Mouse (Mus musculus): ENCODE measurements around the gene Fam129a. TPM values are rescaled to one million over a fixed set of nuclear protein-coding genes. Genes with fewer than 3 reads are reported as not detected.

Gene Fam129a
- total RNA-seq, 2 experiments from 2014 or later, result 1.4 to 2.1 TPM

DNA sequence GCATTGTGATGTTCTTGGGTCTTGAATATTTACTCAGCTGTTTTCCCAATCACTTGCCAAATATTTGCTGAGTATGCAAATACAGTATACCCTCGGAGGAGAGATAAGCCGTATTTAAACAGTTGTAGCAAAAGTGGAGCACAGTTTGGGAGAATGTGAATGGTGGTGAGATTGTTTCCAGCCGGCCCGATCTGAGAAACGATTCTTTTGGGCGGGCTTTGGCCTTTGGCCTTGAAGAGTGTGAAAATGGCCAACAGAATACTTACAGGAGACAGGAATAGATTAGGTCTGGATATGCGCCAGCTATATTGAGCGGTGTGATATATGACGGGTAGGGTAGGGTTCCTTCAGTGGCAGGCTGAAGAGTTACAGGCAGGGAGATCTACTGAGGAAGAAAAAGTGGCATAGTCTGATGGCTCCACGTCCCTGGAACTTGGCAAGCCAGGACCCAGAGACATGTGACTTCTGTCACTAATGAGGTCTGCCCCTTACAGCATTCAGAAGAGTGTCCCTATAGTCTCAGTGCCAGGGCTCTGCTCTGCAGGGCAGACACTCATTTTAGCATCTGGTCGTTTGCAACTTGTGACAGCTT, 60.8 kb downstream of the Fam129a start:
- DNase-seq (ENCODE audit: extremely low spot score in 1 of 2, low spot score in 2 of 2), result no peak
- Histone ChIP-seq H3K27ac (no peak overlapping the region), H3K4me3 (no peak overlapping the region)
- intact Hi-C loops (cut with DNase I), result no loop called here
- TF ChIP-seq CTCF (IDR thresholded peaks at IDR 0.05), result no peak

DNA sequence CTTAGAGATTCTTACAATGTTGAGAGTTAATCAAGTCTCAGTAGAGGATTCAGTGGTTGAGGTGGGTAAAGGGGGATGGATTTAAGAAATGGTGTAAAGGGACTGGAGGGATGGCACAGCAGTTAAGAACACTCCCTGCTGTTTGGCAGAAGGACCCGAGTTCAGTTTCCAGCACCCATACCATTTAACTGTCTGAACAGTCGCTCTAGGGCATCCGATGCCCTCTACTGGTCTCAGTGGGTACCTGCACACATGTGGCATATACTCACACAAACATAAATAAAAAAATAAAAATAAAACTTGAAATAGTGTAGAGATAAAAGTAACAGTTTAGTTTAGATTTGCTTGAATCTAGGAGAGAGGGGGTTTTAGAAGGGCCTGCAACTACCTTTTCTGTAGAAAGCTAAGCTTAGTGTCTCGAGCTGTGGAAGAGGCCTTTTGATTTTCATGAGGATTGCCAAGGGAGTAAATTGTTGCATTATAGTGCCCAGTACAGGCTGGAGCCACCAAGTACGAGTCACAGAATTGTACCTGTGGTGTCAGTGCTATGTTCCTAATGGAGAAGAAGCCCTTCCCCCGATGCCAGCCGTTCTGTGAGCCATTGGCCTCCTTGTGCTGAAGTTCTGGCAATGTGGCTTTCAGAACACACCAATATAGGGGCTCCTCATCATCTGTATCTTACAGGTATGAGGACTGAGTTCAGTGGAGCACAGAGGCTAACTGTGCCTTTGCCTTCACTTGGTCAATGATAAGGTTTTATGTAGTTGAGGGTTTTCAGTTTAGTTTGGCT, 61.8 kb downstream of the Fam129a start:
- no peak; the same call in 1 of the 2 replicates for TF ChIP-seq CTCF (IDR thresholded peaks at IDR 0.05)
- Histone ChIP-seq H3K27ac (no peak overlapping the region), H3K4me3 (no peak overlapping the region)
- no peak for DNase-seq (ENCODE audit: extremely low spot score in 1 of 2, low spot score in 2 of 2)
- intact Hi-C loops (cut with DNase I), result no loop called here

DNA sequence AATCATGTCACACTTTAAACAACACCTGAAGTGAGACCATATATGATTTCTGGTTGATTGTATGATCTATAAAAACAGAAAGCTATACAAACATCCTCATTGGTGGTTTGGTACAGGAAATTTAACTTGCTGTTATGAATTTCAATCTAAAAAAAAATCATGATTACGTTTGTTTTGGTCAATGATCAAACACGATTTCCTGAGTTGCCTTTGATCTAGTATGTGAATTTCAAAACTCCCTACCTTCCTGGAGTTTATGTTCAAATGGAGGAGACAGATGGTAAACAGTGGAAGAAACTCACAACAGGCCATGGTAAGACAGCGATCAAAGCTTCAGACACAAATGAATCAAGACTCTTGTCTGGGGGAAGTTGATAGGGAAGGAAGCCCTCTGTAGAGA, 65.7 kb downstream of the Fam129a start:
- no peak for TF ChIP-seq CTCF (IDR thresholded peaks at IDR 0.05)
- no peak overlapping the region for H3K27ac ChIP-seq
- intact Hi-C loops (cut with DNase I), result no loop called here
- no peak overlapping the region for H3K4me3 ChIP-seq
- DNase-seq (ENCODE audit: extremely low spot score in 1 of 2, low spot score in 2 of 2), result no peak

DNA sequence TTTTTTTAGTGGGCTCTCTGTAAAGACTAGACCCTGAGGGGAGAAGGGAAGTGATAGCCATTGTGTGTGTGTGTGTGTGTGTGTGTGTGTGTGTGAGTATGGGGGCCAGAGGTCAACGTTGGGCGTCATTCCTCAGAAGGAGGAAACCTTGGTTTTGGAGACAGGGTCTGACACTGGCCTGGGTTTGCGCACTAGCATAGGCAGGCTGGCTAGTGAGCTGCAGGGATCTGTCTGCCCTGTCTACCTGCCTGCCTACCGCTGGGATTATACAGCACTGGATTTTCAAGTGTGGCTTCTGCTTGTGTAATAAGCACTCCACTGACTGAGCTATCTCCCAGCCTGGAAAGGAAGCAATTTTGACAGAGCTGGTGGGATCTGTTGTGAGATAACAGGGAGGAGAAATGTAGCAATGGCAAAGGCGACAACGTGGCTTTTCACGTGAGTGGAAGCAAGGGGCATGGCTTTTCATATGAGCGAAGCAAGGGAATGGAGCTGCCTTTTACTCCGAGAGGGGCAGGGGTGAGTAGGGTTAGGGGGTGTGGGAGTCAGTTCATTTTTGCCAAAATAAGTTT, 66.5 kb downstream of the Fam129a start:
- Histone ChIP-seq H3K4me3 (no peak overlapping the region), H3K27ac (no peak overlapping the region)
- no peak for DNase-seq (ENCODE audit: extremely low spot score in 1 of 2, low spot score in 2 of 2)
- no peak for TF ChIP-seq CTCF (IDR thresholded peaks at IDR 0.05)
- intact Hi-C loops (cut with DNase I), result no loop called here

DNA sequence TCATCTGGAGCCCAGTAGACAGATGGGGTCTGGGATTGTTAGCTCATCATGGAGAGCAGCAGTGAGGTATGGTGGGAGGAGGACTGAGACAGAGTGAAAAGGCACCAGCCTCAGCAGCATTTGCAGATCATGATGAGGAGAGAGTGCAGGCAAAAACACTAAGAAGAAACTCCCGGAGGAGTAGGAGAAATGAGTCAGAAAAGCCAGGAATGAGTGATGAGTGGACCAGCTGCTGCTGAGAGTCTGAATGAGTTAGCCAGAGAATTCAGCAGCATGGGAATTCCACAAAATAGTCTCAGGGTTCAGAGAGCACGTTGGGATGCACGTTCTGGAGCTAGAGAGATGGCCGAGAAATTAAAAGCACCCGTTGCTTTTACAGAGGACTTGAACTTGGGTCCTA, 67.4 kb downstream of the Fam129a start:
- Histone ChIP-seq H3K4me3 (no peak overlapping the region), H3K27ac (no peak overlapping the region)
- TF ChIP-seq CTCF (IDR thresholded peaks at IDR 0.05), result no peak
- intact Hi-C loops (cut with DNase I), result no loop called here
- DNase-seq (ENCODE audit: extremely low spot score in 1 of 2, low spot score in 2 of 2), result no peak

DNA sequence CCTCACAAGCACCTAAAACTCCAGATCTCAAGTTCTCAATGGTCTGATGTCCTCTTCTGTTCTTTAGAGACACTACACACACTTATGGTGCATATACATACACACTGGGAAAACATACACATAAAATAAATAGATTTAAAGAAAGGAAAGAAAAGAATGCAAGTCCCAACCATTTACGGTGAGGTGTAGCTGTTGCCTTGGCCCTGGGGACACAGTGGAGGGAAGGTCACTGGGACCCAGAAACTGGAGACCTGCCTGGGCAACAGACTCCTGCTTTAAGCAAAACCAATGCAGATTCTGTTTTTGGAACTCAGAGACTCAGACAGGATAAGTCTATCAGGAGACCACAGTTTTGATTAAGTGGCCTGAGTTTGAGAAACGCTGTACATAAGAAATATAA, 67.8 kb downstream of the Fam129a start:
- no peak for DNase-seq (ENCODE audit: extremely low spot score in 1 of 2, low spot score in 2 of 2)
- intact Hi-C loops (cut with DNase I), result no loop called here
- no peak for TF ChIP-seq CTCF (IDR thresholded peaks at IDR 0.05)
- Histone ChIP-seq H3K4me3 (no peak overlapping the region), H3K27ac (no peak overlapping the region)

DNA sequence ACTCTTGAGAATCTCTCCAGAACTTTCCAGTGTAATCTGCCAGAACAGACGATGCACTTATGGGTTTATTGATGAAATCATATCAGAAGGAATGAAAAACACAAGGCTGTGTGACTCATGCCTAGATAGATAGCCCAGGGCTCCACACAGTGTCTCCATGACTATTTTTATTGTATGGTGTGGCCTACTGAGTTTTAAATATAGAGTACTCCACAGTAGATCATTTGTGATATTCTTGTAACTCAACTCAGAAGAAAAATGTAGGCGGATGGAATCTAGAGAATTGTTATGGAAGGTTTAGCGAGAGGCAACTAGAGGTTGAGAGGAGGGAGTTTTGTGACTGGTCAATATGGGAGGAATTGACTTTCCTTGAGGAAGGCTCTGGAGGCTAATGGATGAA, 75.4 kb downstream of the Fam129a start:
- H3K27ac ChIP-seq, result no peak overlapping the region
- no peak for DNase-seq (ENCODE audit: extremely low spot score in 1 of 2, low spot score in 2 of 2)
- TF ChIP-seq CTCF (IDR thresholded peaks at IDR 0.05), result no peak
- intact Hi-C loops (cut with DNase I), result no loop called here
- no peak overlapping the region for H3K4me3 ChIP-seq

DNA sequence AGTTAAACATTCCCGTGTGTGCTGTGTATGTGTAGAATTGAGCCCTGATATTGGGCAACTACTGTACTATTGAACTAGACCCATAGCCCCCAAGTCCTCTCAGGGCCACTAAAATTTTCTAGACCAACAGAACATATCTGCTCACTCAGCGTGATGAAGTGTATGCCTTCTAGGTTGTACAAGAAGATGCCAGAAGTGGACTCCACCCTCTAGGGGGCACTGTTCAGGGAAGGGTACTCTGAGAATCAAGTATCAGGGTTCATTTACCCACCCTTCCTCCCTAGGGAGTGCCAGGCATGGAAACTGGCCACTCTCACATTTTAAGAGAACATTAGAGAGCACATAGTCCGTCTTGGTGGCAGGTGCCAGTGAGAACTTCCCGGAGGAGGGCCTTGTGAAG, 77.1 kb downstream of the Fam129a start:
- intact Hi-C loops (cut with DNase I), result no loop called here

DNA sequence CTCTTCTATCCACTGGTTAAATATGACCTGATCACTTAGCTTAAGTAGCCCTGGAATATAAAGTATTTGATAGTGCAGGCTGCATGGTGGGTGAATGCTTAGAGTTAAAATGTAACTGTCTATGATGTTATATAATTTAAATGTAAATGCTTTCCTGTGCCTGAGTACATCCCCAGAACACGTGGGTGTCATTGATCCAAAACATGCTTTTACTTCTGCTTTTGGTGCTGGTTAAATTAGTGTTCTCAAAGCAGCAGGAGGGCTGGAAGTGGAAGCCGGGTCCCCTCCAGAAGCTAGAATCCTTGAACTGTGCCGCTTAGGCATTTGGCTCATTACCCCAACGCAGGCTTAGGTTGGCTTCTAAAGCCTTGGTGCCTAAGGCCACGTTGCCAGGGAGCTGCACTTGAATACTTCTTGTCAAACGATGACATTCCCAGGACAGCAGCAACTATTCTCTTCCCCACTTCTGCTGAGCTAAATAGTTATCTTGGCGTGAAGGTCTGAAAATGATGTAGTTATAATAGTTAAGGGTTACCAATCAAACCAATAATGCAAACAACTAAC, 86.1 kb downstream of the Fam129a start:
- no peak for DNase-seq (ENCODE audit: extremely low spot score in 1 of 2, low spot score in 2 of 2)
- Histone ChIP-seq H3K4me3 (no peak overlapping the region), H3K27ac (no peak overlapping the region)
- no peak for TF ChIP-seq CTCF (IDR thresholded peaks at IDR 0.05)
- intact Hi-C loops (cut with DNase I), result no loop called here

More for the DNA sequence above, 77.1 kb downstream of the Fam129a start:
- no peak; the same call in none of the 2 replicates for TF ChIP-seq CTCF (IDR thresholded peaks at IDR 0.05)
- H3K4me3 ChIP-seq, result no peak overlapping the region
- no peak overlapping the region for H3K27ac ChIP-seq
- DNase-seq (ENCODE audit: extremely low spot score in 1 of 2, low spot score in 2 of 2), result no peak

DNA sequence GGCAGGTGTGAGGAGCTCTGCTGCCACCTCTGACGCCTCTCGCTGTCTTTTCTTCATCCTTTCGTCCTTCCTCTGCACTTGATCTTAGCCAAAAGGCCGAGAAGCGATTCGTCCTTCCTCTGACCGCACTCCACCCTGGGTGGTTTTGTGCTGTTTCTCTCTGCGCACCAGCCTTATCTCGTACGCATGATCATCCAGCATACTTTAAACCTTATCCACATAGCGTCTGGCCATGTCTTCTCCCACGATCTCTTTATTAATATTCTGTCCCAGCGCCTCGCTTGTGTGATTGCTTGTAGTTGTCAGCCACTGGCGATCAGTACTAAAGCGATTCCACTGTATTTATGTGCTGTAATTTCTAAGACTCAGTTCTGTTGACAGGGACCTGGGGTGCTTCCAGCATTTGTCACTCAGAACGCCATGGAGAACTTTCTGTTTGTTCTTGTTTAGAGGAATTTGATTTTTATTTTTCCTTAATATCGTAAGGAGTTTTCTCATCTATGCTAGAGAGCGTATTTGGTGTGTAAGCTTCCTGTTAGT, 87.4 kb downstream of the Fam129a start:
- Histone ChIP-seq H3K27ac (no peak overlapping the region), H3K4me3 (no peak overlapping the region)
- intact Hi-C loops (cut with DNase I), result no loop called here
- no peak for DNase-seq (ENCODE audit: extremely low spot score in 1 of 2, low spot score in 2 of 2)
- TF ChIP-seq CTCF (IDR thresholded peaks at IDR 0.05), result no peak

DNA sequence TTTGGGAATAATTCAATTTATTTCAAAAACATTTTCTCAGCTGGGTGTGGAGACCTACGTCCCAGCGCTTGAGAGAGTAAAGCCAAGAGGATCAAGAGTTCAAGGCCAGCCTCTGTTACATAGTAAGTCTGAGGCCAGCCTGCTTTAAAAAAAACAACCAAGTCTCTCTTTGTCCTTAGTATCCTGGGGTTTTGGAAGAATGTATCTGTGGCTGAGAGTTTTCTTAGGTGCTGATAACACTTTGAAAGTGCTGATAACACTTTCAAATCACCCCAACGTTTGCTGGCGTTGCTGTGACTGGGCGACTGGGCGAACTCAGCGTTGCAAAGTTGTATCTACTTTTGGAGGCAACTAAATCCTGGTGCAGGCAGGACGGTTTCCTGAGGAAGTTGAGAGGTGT, 88.7 kb downstream of the Fam129a start:
- TF ChIP-seq CTCF (IDR thresholded peaks at IDR 0.05), result no peak
- DNase-seq (ENCODE audit: extremely low spot score in 1 of 2, low spot score in 2 of 2), result no peak
- no peak overlapping the region for H3K4me3 ChIP-seq
- intact Hi-C loops (cut with DNase I), result no loop called here
- H3K27ac ChIP-seq, result no peak overlapping the region

DNA sequence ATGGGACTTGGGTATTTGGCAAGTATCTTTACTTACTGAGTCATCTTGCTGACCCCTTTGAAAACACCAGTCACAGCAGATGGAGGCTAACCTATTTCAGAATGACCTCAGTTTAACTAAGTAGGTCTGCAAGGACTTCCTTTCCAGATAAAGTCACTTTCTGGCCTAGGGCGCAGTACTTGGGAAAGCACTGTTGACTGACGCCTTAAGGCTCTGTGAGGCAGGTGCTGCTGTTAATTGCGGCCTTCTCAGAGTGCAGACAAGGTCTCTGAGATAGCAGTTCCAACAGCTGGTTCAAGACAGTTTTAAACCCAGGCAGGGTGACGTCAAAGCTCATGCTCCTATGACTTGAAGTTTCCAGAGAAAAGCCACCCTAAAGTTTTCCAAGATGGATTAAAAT, 89.3 kb downstream of the Fam129a start:
- intact Hi-C loops (cut with DNase I), result no loop called here
- no peak for DNase-seq (ENCODE audit: extremely low spot score in 1 of 2, low spot score in 2 of 2)
- no peak overlapping the region for H3K27ac ChIP-seq
- no peak for TF ChIP-seq CTCF (IDR thresholded peaks at IDR 0.05)
- no peak overlapping the region for H3K4me3 ChIP-seq
